Mouse (Mus musculus) forebrain, embryonic 14.5 days (tissue): Measurements from ENCODE around the gene Calm1. TPM values are rescaled to one million over a fixed set of nuclear protein-coding genes. Genes with fewer than 3 reads are reported as not detected.

Experiments used
- ATAC-seq: fragments of 200-750 bp; cut with Nextera tagmentation; 2 replicates; pipeline ENCODE4 v1.8.0; 2017; ENCODE audit warnings: mild to moderate bottlenecking, moderate library complexity
- DNase-seq: peaks from one replicate; pipeline ENCODE4 v3.0.0-alpha.2; 2015; ENCODE audit warnings: low spot score
- H3K27ac ChIP-seq: fragments of 300-500 bp; sonication (generic); 2 replicates; pipeline ENCODE4 v1.5.1; 2014; ENCODE audit warnings: low read depth, mild to moderate bottlenecking, control low read depth, low read length, moderate library complexity
- H3K27me3 ChIP-seq: fragments of 300-500 bp; sonication (generic); replicated peaks from 2 replicates; pipeline ENCODE4 v1.6.1; 2014; ENCODE audit warnings: low read length, control low read depth, mixed read lengths; ENCODE audit not compliant: control insufficient read depth, insufficient read depth
- H3K36me3 ChIP-seq: fragments of 300-500 bp; sonication (generic); 2 replicates; pipeline ENCODE4 v1.6.1; 2014; ENCODE audit warnings: low read length, control low read depth; ENCODE audit not compliant: control insufficient read depth, insufficient read depth
- H3K4me1 ChIP-seq: fragments of 300-500 bp; sonication (generic); 2 replicates; pipeline ENCODE4 v1.6.1; 2014; ENCODE audit warnings: antibody characterized with exemption, low read length, control low read depth; ENCODE audit not compliant: control insufficient read depth, insufficient read depth
- H3K4me2 ChIP-seq: fragments of 300-500 bp; sonication (generic); 2 replicates; pipeline ENCODE4 v1.6.1; 2014; ENCODE audit warnings: mild to moderate bottlenecking, control low read depth, low read length
- H3K4me3 ChIP-seq: fragments of 300-500 bp; sonication (generic); 2 replicates; pipeline ENCODE4 v1.5.1; 2014; ENCODE audit warnings: low read depth, low read length, control low read depth
- H3K9ac ChIP-seq: fragments of 300-500 bp; sonication (generic); 2 replicates; pipeline ENCODE4 v1.6.1; 2014; ENCODE audit warnings: mild to moderate bottlenecking, low read length, control low read depth, moderate library complexity
- H3K9me3 ChIP-seq: fragments of 300-500 bp; sonication (generic); replicated peaks from 2 replicates; pipeline ENCODE4 v1.6.1; 2016; ENCODE audit warnings: low read length, control low read depth, mixed read lengths; ENCODE audit not compliant: control insufficient read depth
- WGBS: fragments of 180-500 bp; shearing (Covaris S2); extraction: QIAGEN DNeasy Blood & Tissue Kit; methylation state at CpG from one replicate; pipeline ENCODE4 v1.1.7; 2014; 5-methylcytosine and 5-hydroxymethylcytosine counted together
- polyA plus RNA-seq: library from polyadenylated mRNA; unstranded; fragments of >200 nt; fragmentation: Nextera tagmentation; extraction: Ambion mirVana; gene quantifications from 2 replicates; pipeline ENCODE4 v1.2.1, GENCODE M21; 2014

The Calm1 gene
- polyA plus RNA-seq, 1 experiment from 2014 or later: 2,256 TPM

- H3K36me3 ChIP-seq: peaks cover 45% of the 10 kb centered on the region
- DNase-seq (peak; percentile 99), ATAC-seq (peak; percentile 65)
- peaks cover 22% of the 10 kb centered on the region for H3K4me1 ChIP-seq
- peak overlapping the region; percentile 32 for H3K9ac ChIP-seq
- no peak overlapping the region for H3K27ac ChIP-seq
- H3K27me3 ChIP-seq: no peaks in the 10 kb centered on the region
- no peaks in the 10 kb centered on the region for H3K9me3 ChIP-seq
- peak overlapping the region; percentile 95 for H3K4me2 ChIP-seq
- peak overlapping the region; percentile 99 for H3K4me3 ChIP-seq
- WGBS: under 1% methylated on average over 13 of the region's 13 CpGs
Observed at GRCm38 (mm10) chr12:100201838-100202237, 2.6 kb downstream of the Calm1 start.

- no peak overlapping the region for H3K9ac ChIP-seq
- peaks cover 65% of the 10 kb centered on the region for H3K36me3 ChIP-seq
- no peaks in the 10 kb centered on the region for H3K27me3 ChIP-seq
- 41% methylated on average over 3 of the region's 3 CpGs for WGBS
- ATAC-seq: no peak
- H3K9me3 ChIP-seq: no peaks in the 10 kb centered on the region
- H3K27ac ChIP-seq: no peak overlapping the region
- no peak overlapping the region for H3K4me3 ChIP-seq
- no peak for DNase-seq
- peaks cover 20% of the 10 kb centered on the region for H3K4me1 ChIP-seq
- H3K4me2 ChIP-seq: no peak overlapping the region
Observed at GRCm38 (mm10) chr12:100203759-100204158, 4.5 kb downstream of the Calm1 start.

GRCm38 (mm10) chr12:100205156-100205555, 5.9 kb downstream of the Calm1 start:
- no peaks in the 10 kb centered on the region for H3K9me3 ChIP-seq
- H3K36me3 ChIP-seq: peaks cover 78% of the 10 kb centered on the region
- no peak overlapping the region for H3K9ac ChIP-seq
- ATAC-seq (no peak), DNase-seq (no peak)
- H3K4me1 ChIP-seq: peaks cover 16% of the 10 kb centered on the region
- H3K4me2 ChIP-seq: no peak overlapping the region
- H3K27ac ChIP-seq: no peak overlapping the region
- H3K27me3 ChIP-seq: no peaks in the 10 kb centered on the region
- WGBS: 98% methylated on average over 8 of the region's 8 CpGs
- H3K4me3 ChIP-seq: no peak overlapping the region

GRCm38 (mm10) chr12:100206521-100206920, 7.3 kb downstream of the Calm1 start:
- no peaks in the 10 kb centered on the region for H3K9me3 ChIP-seq
- ATAC-seq (no peak), DNase-seq (no peak)
- H3K27ac ChIP-seq: no peak overlapping the region
- H3K27me3 ChIP-seq: no peaks in the 10 kb centered on the region
- H3K4me2 ChIP-seq: no peak overlapping the region
- peaks cover 78% of the 10 kb centered on the region for H3K36me3 ChIP-seq
- peaks cover 10% of the 10 kb centered on the region for H3K4me1 ChIP-seq
- H3K4me3 ChIP-seq: no peak overlapping the region
- H3K9ac ChIP-seq: no peak overlapping the region
- 94% methylated on average over 3 of the region's 3 CpGs for WGBS

- H3K4me3 ChIP-seq: no peak overlapping the region
- 92% methylated on average over 5 of the region's 5 CpGs for WGBS
- H3K9me3 ChIP-seq: no peaks in the 10 kb centered on the region
- peaks cover 10% of the 10 kb centered on the region for H3K4me1 ChIP-seq
- no peak for DNase-seq
- H3K27ac ChIP-seq: no peak overlapping the region
- H3K4me2 ChIP-seq: no peak overlapping the region
- peaks cover 78% of the 10 kb centered on the region for H3K36me3 ChIP-seq
- no peaks in the 10 kb centered on the region for H3K27me3 ChIP-seq
- ATAC-seq: no peak
- no peak overlapping the region for H3K9ac ChIP-seq
Observed at GRCm38 (mm10) chr12:100206926-100207325, 7.7 kb downstream of the Calm1 start.

- Histone ChIP-seq H3K9me3 (0 out of 2 replicates have a peak, but pooled peaks cover 6% of the 10 kb centered on the region), H3K4me2 (no peak overlapping the region), H3K9ac (no peak overlapping the region), H3K4me1 (no peaks in the 10 kb centered on the region), H3K27ac (no peak overlapping the region), H3K27me3 (no peaks in the 10 kb centered on the region), H3K36me3 (peaks cover 52% of the 10 kb centered on the region), H3K4me3 (no peak overlapping the region)
- no peak for ATAC-seq
- 93% methylated on average over 10 of the region's 10 CpGs for WGBS
- DNase-seq: no peak
Observed at GRCm38 (mm10) chr12:100209701-100210478, 10.7 kb downstream of the Calm1 start.

GRCm38 (mm10) chr12:100210973-100211372, 11.7 kb downstream of the Calm1 start:
- DNase-seq (peak; percentile 51), ATAC-seq (peak; percentile 42; the same call in 1 of the 2 replicates)
- no peak overlapping the region for H3K4me3 ChIP-seq
- peaks cover 41% of the 10 kb centered on the region for H3K36me3 ChIP-seq
- H3K4me2 ChIP-seq: no peak overlapping the region
- H3K9me3 ChIP-seq: 0 out of 2 replicates have a peak, but pooled peaks cover 6% of the 10 kb centered on the region
- H3K27me3 ChIP-seq: no peaks in the 10 kb centered on the region
- no peak overlapping the region for H3K9ac ChIP-seq
- no peaks in the 10 kb centered on the region for H3K4me1 ChIP-seq
- no peak overlapping the region for H3K27ac ChIP-seq
- 48% methylated on average over 5 of the region's 5 CpGs for WGBS

GRCm38 (mm10) chr12:100211453-100212185, 12.4 kb downstream of the Calm1 start:
- WGBS: 92% methylated on average over 5 of the region's 5 CpGs
- Histone ChIP-seq H3K4me1 (no peaks in the 10 kb centered on the region), H3K9ac (no peak overlapping the region), H3K4me3 (no peak overlapping the region), H3K4me2 (no peak overlapping the region), H3K36me3 (peaks cover 34% of the 10 kb centered on the region), H3K27ac (0 out of 2 replicates have a peak overlapping the region, but pooled peaks have one; percentile 33), H3K27me3 (no peaks in the 10 kb centered on the region), H3K9me3 (0 out of 2 replicates have a peak, but pooled peaks cover 6% of the 10 kb centered on the region)
- no peak for ATAC-seq
- no peak for DNase-seq
